Mouse (Mus musculus) CH12.LX (cell line): Measurements from ENCODE around the gene Hoxd4.

ENCODE experiments used
- CTCF ChIP-seq, 2 experiments: IDR thresholded peaks in 1 of 2; conservative IDR thresholded peaks in 1 of 2; 2 replicates each; pipeline ENCODE4 v1.5.1; 2011 to 2012; ENCODE audit warnings: low read depth in 2 of 2, low read length in 2 of 2, improper control_type of control experiment in 1 of 2, inconsistent platforms in 1 of 2, mild to moderate bottlenecking in 1 of 2, moderate library complexity in 1 of 2
- JUND ChIP-seq: conservative IDR thresholded peaks from 2 replicates; pipeline ENCODE4 v1.6.1; 2011; ENCODE audit warnings: low read depth, low read length, improper control_type of control experiment
- MAFK ChIP-seq: IDR thresholded peaks from 2 replicates; pipeline ENCODE4 v1.6.1; 2011; ENCODE audit warnings: low read length, improper control_type of control experiment; ENCODE audit not compliant: insufficient replicate concordance
- MAX ChIP-seq: IDR thresholded peaks from 2 replicates; pipeline ENCODE4 v1.6.1; 2011; ENCODE audit warnings: low read length, improper control_type of control experiment
- MEF2A ChIP-seq: IDR thresholded peaks from 2 replicates; pipeline ENCODE4 v1.6.1; 2014; ENCODE audit warnings: low read depth, mild to moderate bottlenecking, inconsistent platforms, low read length, improper control_type of control experiment, borderline replicate concordance
- NRF1 ChIP-seq: IDR thresholded peaks from 2 replicates; pipeline ENCODE4 v1.6.1; 2014; ENCODE audit warnings: low read depth, mild to moderate bottlenecking, inconsistent platforms, low read length, improper control_type of control experiment, moderate library complexity
- POLR2A ChIP-seq: IDR thresholded peaks from 2 replicates; pipeline ENCODE4 v1.6.1; 2011; ENCODE audit warnings: low read depth, mild to moderate bottlenecking, improper control_type of control experiment, low read length
- USF1 ChIP-seq: IDR thresholded peaks from 2 replicates; pipeline ENCODE4 v1.6.1; 2014; ENCODE audit warnings: low read depth, mild to moderate bottlenecking, inconsistent platforms, low read length, improper control_type of control experiment
- ZMIZ1 ChIP-seq: IDR thresholded peaks from 2 replicates; pipeline ENCODE4 v1.6.1; 2012; ENCODE audit warnings: low read depth, mild to moderate bottlenecking, inconsistent platforms, low read length, improper control_type of control experiment

DNA sequence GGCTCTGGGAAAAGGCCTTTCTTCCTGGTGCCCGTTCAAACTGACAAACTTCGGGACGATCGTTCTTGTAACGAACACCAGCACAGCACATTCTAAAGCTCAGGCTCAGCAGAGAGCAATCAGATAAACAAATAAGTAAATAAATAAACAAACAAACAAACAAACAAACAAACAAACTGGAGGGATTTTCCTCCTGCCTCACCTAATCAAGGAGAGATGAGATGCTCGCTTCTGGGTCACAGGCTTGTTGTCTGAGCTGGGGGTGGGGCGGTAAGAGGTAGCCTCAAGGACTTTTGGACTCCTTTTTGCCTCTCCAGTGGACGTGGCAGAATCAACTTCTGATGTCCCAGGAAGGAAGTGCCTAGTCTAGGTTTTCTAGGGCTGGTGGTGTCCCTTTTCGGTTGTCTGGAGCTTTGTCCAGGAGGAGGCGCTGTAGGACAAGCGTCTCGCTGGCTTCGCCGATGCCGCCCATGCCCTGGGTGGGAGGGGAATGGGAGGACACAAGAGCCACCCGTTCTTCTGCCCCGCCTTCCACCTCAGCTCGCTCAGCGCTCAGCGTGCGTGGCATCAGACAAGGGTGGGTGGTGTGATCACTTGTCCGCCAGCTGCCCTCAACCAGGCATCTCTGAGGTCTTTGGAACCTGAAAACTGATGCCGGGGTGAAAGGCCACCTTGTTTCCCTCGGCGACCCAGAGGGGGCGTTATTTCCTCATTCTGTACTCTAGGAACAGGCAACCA is 3.9 kb downstream of the Hoxd4 start:
- TF ChIP-seq MAX (0 out of 2 replicates have a peak, but pooled peaks have one; percentile 39), CTCF (conservative IDR thresholded peaks at IDR 0.05 in 1 of 2, IDR thresholded peaks at IDR 0.05 in 1 of 2; ENCODE audit: low read depth in 2 of 2, low read length in 2 of 2) (peak; percentile 49 to 83), ZMIZ1 (no peak), POLR2A (peak; percentile 42; the same call in 1 of the 2 replicates), MAFK (no peak), USF1 (no peak), MEF2A (peak; percentile 39; the same call in 1 of the 2 replicates), NRF1 (no peak), JUND (no peak)
